Mouse (Mus musculus): ENCODE results near the gene Twist1.

Twist1 gene

DNA sequence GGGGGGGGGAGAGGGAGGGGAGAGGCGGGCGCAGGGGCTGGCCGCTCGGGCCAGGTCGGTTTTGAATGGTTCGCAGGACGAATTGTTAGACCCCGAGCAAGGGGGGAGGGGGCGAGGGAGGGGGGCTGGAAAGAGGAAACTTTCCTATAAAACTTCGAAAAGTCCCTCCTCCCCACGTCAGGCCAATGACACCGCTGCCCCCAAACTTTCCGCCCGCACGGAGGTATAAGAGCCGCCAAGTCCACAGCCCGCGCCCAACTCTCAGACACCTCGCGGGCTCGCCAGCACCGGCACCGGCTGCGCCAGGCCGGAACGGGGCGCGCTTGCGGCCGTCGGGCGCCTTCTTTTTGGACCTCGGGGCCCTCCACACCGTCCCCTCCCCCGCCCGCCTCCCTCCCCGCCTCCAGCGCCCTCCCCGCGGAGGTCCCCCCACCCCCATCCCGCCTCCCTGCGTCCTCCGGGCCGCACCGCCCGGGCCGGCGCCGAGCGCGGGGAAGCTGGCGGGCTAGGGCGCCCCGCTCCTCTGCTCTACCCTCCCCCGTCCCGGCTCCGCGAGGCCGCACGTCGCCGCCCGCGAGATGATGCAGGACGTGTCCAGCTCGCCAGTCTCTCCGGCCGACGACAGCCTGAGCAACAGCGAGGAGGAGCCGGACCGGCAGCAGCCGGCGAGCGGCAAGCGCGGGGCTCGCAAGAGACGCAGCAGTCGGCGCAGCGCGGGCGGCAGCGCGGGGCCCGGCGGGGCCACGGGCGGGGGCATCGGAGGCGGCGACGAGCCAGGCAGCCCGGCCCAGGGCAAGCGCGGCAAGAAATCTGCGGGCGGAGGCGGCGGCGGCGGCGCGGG lies at the start of gene Twist1:
Gene Twist1, plus strand, starts transcription at position 272 of the 841 bp plus-strand sequence.
- peak; percentile 67 for DNase-seq

DNA sequence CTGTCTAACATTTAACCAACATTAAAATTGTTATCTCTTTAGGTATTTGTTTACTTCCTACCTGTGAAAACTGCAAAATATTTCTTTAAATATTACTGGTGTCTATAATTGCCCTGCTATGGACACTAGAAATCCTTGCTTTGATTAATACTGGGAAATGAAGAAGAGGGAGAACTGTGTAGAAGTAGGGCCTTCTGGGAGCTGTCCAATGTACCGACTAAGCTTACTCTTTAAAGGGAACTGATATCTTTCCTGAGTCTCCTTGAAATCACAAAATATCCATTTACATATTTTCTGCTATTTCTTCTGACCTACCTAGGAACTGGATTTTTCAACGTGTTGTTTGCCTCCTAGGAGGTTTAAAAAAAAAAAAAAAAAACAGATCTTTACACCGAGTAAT lies 30.7 kb upstream of the Twist1 start:
- peak; percentile 18 for DNase-seq

DNA sequence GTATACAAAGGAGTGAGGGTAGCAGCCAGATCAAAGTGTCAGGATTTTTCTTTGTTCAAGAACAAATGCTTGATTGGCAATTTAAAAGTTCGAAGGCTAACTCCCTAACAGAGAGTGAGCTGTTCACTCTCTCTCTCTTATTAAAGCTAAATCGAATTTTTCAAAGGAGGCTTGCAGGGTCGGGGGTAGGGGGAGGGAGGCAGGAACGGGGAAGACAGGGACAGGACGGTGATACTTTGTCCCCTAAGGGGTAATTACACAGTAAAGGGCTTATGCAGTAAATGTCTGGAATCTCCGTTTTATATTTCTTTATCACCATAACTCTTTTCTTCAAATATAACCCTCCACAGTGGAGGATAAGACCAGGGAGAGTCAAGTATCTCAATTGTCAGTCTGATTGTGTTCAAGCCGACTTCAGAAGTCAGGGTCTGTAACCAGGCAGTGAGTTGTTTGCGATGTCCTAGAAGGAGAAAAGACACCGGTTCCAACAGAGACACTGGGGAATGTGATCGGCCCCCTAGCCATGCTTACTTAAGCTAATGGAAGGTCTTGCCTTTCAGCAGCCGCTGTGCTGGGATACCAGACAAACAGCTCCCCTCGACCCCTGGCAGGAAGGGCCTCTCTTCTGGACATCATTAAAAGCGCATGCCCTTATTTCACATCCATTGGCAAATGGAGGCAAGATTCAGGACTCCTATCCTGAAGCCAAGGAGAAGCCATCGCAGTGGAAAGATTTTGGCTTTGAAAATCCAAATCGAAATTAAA lies 30.0 kb upstream of the Twist1 start:
- peak; percentile 32 for DNase-seq

DNA sequence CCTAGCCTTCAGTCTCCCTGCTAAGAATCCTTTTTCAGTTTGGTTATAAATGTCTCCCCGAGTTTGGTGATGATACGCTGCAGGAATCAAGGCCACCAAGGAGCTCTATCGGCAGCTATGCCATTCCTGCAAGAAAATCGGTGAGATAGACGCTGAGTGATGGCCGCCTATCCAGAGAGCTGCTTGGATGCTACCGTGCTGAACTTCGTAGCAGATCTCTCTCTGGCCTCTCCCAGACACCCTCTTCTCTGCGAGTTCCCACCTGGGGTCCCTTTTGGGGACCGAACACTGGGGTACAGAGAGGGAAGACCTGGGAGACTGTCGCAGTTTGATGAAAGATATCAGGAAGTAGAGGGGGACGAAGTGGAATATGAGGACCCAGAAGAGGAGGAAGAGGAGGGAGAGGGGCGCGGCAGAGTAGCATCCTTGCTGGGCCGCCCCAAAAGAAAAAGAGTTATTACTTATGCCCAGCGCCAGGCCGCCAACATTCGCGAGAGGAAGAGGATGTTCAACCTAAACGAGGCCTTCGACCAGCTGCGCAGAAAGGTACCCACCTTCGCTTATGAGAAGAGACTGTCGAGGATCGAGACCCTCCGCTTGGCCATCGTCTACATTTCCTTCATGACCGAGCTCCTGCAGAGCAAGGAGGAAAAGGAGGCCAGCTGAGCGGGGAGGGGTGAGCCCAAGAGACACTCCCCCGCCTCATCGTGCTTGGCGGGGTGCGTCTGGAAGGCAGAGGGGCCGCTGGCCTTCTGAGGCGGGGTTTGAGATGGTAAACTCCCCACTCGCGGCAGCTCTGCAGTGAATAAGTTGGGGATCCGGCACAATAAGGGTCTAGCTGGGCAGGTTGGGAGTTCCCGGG lies 28.9 kb upstream of the Twist1 start, which contains the start of gene Ferd3l:
Gene Ferd3l, plus strand, starts transcription at position 95 of the 862 bp plus-strand sequence.
- peak; percentile 40 for DNase-seq

DNA sequence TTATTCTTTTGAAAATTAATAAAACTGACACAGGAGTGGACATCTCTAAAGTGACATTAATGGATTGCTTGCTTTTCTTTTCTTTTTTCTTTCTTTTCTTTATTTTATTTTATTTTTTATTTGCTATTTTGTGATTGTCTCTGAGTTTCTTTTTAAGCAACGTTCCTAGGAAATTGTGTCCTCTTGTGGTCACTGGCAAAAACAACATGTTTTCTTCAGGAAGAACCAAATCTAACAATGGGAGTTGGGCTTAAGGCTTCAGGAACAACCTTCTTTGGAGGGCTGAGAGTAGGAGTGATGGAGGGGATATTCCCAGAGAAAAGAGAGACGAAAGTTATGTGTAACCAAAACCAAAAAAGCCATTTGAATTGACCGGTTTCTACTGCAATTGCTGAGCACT lies 4.6 kb upstream of the Twist1 start:
- no peak for DNase-seq

DNA sequence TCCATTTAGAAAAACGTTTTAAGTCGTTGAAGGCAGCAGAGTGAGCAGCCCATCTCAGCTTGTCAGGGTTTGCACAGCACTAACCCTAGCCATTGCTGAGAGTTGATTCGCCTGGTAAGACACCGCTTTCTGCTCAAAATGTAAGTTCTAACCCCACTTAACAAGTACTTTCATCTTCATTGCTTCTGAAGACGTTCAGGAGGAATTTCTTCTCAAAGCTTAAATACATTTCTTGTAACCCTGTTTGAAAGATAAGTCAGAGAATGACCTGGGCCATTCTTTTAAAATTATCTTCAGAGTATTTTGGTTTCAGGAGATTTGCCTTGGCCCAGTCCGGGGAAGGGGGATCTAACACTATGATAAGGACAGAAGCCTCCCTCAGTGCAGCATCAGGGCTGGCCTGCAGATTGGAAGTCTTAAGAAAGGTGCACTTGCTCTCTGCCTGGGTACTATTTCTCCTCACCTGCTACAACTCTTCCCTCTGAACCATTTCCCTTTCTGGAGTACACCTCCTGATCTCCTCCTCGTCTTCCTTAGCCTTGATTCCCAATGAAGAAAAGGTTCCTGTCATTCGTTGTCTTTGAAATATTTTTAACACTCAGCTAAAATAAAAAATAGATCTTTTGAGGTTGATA lies 2.4 kb upstream of the Twist1 start:
- DNase-seq, result peak; percentile 37

DNA sequence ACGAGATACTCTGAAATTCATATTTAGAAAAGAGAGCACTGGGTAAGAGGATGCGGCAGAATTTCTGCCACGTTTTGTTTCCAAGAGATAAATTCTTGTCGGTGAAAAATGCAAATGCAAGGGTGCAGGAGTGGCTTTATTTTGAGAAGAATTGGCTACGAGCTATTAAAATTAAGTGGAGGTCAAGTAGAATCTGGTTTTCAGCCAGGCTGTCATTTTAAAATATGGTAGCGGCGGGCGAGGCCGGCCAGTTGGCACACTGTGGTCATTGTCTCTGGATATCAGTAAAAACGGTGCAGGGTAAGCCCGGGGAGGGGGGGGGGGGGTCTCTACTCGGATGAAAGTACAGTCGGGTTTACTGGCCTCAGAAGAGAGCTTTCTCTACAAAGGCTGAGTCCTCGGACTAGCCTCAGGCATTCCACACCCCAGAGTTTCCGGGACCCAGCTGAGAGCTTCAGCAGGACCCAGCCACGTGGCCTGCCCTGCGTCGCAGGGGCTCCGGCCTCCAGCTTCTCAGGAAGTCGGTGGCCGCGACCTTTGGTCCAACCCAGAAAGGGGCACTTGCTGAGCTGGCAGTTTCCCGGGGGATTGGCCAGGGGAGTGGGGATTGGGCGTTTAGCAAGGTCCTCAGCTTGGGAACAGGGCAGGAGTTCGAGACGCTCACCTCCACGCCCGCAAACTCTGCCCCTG lies 1.7 kb upstream of the Twist1 start:
- DNase-seq, result peak; percentile 52

DNA sequence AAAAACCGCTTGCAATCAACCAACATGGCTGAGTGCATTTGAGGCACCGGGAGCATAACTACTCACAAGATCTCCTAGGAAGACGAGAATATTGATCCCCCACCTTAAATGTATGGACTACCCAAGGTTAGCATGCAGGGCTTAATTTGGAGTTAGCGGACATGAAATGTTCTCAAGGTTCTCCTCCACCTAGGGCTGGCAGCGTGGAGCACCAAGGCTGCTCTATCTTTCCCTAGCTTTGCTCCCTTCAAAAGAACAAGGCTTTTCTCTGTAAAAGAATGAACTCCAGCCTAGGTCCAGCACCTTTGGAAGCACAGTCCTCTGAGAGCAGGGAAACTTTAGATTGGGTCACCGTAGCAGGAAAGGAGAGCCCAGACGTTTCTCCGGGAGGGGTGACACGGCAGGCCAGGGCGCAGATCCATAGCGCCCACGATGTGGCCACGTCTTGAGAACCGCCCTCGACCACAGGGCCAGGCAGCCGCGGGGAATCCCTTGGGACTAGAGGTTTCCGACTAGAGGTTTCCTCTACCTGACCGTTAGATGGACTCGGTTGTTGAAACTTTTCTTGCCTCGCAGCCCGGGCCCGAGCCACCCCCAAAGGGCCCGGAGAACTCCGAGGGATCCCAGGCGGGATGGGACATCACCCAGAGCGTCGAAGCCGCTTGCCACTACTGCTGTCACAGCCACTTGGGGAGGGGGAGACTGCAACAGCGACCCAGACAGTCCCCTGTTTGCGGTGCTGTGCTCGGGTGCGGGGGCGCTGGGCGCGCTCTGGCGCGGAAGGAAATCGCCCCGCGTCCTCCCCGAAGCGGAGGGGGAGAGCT lies 683 bp upstream of the Twist1 start:
- DNase-seq, result peak; percentile 38

DNA sequence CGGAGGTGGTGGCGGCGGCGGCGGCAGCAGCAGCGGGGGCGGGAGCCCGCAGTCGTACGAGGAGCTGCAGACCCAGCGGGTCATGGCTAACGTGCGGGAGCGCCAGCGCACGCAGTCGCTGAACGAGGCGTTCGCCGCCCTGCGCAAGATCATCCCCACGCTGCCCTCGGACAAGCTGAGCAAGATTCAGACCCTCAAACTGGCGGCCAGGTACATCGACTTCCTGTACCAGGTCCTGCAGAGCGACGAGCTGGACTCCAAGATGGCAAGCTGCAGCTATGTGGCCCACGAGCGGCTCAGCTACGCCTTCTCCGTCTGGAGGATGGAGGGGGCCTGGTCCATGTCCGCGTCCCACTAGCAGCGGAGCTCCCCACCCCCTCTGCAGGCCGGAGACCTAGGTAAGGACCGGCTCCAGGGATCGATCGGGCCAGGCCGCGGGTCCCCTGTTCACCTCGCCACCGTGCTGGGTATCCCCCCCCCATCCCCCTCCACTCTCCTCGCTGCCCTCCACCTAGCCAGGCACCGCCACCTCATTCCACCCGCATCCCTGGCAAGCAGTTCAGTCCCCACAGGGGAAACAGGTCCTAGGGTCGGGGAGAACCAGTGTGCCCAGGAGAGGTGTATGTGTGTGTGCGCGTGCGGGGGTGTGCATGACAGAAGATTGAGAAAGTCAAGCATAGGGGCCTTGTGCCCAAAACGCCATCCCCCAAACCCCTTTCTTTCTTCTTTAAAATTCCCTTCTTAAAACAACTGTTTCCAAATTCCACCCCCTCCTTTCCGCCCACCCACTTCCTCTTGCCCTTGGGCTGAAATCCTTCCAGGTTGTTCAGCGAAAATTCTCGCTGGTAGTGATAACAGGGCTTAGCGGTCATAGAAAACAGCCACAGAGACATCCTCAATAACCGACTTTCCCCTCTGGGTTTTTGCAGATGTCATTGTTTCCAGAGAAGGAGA lies 1.0 kb downstream of the Twist1 start:
- peak; percentile 53 for DNase-seq

DNA sequence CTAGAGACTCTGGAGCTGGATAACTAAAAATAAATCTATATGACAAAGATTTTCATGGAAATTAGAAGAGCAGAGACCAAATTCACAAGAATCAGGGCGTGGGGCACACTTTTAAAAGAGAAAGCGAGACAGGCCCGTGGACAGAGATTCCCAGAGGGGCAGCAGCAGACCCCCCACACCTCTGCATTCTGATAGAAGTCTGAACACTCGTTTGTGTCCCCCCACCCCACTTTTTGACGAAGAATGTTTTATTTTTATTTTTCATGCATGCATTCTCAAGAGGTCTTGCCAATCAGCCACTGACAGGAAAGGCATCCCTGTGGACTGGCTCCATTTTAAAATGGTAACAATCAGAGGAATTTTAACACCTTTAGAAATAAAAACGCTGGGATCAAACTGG lies 1.7 kb downstream of the Twist1 start:
- no peak for DNase-seq

DNA sequence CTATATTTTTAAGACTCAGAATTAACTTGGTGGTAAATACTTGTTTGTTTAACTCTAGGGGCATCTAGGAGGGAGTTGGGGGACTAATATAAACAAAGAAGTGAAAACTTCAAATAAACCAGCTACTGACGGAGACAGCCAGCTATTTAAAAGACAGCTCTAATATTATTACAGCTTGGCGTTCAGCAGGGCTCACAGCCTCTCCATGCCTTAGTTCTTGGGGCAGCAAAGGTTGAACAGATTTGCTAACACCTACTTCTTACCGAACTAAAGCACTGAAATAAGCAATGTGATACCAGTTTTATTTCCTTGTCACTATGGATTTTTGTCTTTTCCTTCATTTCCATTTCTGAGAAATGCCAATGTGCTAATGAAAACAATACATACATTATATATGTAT lies 2.4 kb downstream of the Twist1 start:
- DNase-seq, result peak; percentile 25

DNA sequence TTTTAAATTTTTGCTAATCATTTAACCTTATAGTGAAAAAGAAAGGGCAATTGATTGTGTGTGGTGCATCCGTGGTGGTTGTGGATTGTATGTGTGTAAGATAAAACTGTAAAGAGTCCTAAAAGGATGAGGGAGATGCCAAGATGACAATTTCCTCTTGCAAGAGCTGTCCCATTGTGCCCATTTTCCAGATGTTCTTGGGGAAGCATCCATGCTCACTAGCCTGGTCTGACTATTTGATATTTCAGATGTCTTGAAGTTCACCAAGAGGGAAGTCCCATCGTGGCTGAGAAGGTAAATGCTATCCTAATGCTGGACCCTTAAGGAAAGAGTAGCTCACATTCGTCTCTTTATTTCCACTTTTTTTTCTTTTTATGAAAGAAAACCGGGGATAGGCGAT lies 3.5 kb downstream of the Twist1 start:
- no peak for DNase-seq

DNA sequence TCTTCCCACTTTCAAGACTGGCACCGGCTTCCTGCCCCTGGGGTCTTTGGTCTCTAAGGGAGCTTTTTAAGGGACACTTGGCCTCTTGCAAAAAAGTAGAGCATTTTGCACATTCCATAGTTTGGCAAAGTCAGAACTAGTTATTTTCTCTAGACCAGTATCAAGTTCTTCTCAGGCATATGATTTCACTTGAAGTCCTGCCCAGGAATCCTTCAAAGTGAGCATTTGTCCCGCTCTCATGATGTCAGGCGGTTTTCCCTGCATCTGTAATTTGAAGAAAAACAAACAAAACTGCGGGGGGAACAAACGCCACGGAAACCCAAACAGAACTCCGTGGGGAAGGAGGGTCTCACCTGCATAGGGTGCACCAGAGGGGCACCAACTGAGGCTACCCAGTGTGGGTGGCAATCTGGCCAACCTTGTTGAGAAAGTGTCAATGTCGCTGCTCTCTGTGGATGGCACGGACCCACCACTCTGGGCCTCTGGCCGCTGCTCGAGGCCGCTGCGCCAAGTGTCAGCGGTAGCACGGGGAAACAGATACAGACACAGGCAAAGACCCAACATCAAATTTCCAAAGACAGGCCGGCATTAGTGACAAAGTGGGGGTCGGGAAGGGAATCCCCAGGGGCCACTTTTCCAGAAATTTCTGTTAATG lies 4.8 kb downstream of the Twist1 start:
- DNase-seq, result no peak

DNA sequence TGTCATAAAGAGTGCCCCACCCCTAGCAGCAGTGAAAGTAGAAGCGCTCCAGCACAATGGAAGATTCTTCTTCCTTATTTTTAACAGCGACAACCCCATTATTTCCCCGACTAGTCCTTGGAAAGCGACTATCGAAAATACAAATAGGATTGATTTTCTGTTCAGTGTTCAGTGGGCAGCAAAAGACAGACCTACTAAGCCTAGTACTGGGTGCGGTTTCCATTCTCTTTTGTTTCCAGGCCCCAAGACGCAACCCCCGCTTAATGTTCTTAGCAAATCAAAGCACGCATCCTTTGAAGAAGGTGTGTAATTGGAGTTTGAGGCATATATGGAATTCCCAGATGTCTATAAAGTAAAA lies 5.3 kb downstream of the Twist1 start:
- peak; percentile 46 for DNase-seq

DNA sequence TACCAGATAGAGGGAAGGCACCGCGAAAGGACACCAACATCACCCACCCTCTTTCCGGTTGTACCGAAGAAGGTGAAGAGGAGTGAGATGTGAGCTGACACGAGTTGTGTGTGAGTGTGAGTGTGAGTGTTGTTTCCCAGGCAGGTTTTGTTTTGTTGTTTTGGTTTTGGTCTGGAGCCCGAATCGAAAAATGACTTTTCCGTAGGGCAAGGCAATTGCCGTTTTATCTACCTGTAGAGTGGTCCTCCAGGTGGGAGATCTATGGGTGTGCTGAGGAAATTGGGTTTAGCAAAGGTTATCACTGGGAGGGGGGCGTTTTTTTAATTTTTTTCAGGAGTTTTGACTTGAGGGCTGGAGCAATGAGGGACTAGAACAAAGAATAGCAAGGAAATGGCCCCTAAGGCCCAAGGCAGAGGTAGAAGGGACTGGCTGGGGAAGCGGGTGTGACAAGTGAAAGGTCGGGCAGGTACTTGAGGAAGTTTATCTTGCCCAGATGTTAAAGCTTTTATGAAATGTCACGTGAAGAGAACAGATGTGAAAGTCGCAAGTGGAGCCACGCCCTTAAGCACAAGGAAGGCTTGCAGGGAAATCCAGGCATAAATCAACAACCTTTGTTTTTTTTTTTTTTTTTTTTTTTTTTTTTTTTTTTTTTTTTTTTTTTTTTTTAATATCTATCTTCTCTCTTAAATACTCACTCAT lies 6.3 kb downstream of the Twist1 start:
- no peak for DNase-seq

DNA sequence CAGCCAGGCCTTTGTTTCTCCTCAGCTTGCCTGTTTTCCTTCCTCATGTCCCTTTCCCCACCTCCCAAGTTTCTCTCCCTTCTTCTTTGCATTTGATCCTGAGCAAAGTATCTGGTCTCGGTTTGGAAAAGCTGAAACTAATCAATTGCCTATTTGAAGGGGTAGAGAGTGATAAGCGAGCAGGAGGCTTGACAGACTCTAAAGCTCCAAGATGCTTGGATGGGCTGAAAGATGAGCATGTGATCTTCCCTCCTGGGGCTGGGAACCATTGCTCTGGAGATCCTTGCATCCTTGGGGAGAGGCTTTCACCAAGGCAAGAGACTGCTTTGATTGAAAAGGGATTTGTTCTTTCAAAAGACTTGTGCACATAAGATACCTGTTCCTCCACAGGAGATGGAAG lies 7.0 kb downstream of the Twist1 start:
- DNase-seq, result no peak

DNA sequence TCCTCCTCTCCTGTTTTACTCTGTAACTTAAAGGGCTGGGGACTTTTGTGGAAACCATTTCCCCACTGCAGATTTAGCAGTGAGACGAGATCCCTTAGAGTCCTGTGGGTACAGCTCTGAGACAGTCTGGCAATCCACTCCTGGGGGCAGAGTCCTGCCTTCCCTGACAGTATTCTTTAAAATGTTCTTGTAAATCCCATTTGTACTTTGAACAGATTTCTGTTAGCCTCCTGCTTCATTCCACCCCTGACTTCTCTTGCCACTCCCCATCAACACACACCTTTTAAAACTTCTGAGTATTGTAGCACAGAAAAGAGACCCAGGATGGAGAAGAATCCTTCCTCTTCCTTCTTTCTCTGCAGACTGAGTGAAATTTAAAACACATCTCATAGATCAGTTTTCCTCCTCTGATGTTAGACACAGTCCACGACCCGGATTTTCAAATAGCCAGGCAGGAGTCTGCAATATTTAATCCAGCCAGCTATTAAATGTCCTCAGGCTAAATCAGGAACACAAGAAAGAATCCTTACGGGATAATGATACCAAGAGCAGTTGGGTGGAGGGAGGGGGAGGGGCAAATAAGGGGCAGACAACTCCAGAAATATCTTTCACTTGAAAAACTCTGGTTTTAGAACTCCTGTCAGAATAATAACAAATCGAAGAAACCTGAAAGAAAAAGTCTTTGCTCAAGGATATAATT lies 8.3 kb downstream of the Twist1 start:
- DNase-seq, result peak; percentile 33

All from retina, postnatal 1 day (tissue).